Mouse (Mus musculus): ENCODE data around the gene 1700001L19Rik.

The 1700001L19Rik gene

GRCm38 (mm10) chr13:68607652-68608405 lies 10.6 kb downstream of the 1700001L19Rik start:
- DNase-seq (ENCODE audit: low spot score) = no peak

GRCm38 (mm10) chr13:68622792-68623191 lies 25.6 kb downstream of the 1700001L19Rik start:
- DNase-seq (ENCODE audit: low spot score) = no peak

DNA sequence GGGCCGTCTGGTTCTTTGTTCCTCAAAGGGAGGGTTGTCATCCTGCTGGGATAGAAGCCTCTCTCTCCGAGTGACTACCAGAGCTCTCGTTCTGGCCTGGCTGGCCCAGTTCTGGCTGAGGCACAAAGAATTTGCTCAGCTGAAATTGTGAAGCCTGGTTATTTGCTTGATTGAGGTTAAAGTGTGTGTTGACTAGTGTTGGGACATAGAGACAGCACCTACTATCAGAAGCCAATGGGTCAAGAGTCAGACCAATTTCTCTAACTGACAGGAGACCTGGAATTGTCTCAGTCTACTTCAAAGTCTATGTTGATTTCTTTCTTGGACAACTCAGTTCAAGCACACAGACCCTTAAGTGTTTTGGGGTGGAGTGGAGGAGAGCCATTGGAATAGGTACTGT lies 29.8 kb downstream of the 1700001L19Rik start:
- DNase-seq (ENCODE audit: low spot score) = no peak

- DNase-seq (ENCODE audit: low spot score) = no peak
Measured at GRCm38 (mm10) chr13:68642786-68643185, 45.6 kb downstream of the 1700001L19Rik start.
